Mouse (Mus musculus): ENCODE measurements around the gene Gm30083. TPM values are rescaled to one million over a fixed set of nuclear protein-coding genes. Genes with fewer than 3 reads are reported as not detected.

Gene Gm30083
- polyA plus RNA-seq, 1 experiment from 2014 or later = not detected

GRCm38 (mm10) chr14:33953761-33954160, 61.2 kb downstream of the Gm30083 start, which contains the start of gene Rbp3:
Gene Rbp3 (plus strand): TSS chr14:33954003.
- Histone ChIP-seq H3K9me3 (replicated peaks; ENCODE audit: low read length) (no peaks in the 10 kb centered on the region), H3K36me3 (ENCODE audit: insufficient read depth, low read length) (no peaks in the 10 kb centered on the region), H3K27ac (no peak within 1 kb of the TSS), H3K27me3 (ENCODE audit: insufficient read depth, low read length) (no peaks in the 10 kb centered on the region), H3K4me3 (replicated peaks; ENCODE audit: low read depth, low read length) (no peak within 1 kb of the TSS), H3K4me2 (ENCODE audit: low read length) (no peak within 1 kb of the TSS), H3K4me1 (replicated peaks; ENCODE audit: insufficient read depth, low read length) (no peaks in the 10 kb centered on the region), H3K9ac (ENCODE audit: low read depth, low read length) (no peak within 1 kb of the TSS)
- WGBS = 88% methylated on average over 5 of the region's 5 CpGs
- ATAC-seq (replicated peaks; ENCODE audit: low FRiP score, low read depth) = no peak
- no peak for TF ChIP-seq CTCF (IDR thresholded peaks at IDR 0.05; ENCODE audit: low read depth)
- DNase-seq (ENCODE audit: low spot score) = no peak

DNA sequence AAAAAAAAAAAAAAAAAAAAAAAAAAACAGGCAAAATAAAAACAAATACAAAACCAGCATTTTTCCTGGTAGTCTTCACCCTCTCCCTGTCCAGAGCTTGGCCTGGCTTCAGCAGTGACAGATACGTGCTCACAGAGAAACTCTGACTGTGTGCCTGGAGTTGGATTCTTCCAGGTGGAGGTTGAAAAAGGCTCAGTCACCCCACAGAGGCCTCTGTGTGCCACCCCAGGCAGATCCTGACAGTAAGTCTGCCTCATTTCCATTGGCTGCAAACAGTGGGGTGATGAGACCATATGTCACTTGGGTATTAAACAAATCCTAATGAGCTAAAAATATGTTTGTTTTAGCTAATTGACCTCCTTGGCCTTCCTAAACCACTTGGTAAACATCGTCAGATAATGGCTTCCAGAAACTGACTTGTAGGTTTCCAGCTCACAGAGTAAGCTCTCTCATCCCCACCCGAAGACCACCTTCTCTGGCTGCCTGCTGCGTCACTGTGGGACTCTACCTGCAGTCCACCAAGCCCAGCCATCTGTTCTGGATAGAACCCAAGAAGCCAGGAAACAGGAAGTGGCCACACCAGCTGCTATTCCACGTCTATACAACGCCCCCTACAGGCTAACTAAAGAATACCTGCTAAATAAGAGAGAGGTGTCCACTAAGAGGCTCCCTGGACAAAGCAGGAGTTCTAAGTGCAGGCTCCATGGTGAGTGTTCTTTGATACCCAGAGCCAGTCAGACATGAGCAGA, 62.6 kb downstream of the Gm30083 start:
- Histone ChIP-seq H3K9ac (ENCODE audit: low read depth, low read length) (no peak overlapping the region), H3K9me3 (replicated peaks; ENCODE audit: low read length) (no peaks in the 10 kb centered on the region), H3K36me3 (ENCODE audit: insufficient read depth, low read length) (no peaks in the 10 kb centered on the region), H3K27ac (no peak overlapping the region), H3K4me3 (replicated peaks; ENCODE audit: low read depth, low read length) (no peak overlapping the region), H3K4me2 (ENCODE audit: low read length) (no peak overlapping the region), H3K4me1 (replicated peaks; ENCODE audit: insufficient read depth, low read length) (no peaks in the 10 kb centered on the region), H3K27me3 (ENCODE audit: insufficient read depth, low read length) (no peaks in the 10 kb centered on the region)
- DNase-seq (ENCODE audit: low spot score) (no peak), ATAC-seq (replicated peaks; ENCODE audit: low FRiP score, low read depth) (no peak)
- peak; percentile 33; the same call in 1 of the 2 replicates for TF ChIP-seq CTCF (IDR thresholded peaks at IDR 0.05; ENCODE audit: low read depth)
- 58% methylated on average over 6 of the region's 6 CpGs for WGBS

DNA sequence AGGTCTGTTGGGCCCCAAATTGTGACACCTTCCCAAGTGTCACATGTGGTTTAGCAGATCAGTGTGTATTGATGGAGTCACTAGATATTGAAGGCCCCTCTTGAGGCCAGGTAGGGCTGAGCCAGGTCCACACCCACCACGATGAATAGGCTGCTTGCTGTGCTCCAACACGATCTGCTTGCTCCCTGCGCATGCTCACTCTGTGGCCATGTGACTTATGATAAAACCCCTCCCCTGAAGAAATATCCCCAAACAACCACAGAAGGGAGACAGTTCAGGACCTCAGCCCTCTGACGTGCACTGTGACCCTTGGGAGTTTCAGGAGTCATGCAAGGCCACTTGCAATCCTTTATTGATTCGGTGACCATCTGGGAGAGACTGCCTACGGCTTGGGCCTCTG, 68.9 kb downstream of the Gm30083 start:
- Histone ChIP-seq H3K27ac (no peak overlapping the region), H3K27me3 (ENCODE audit: insufficient read depth, low read length) (no peaks in the 10 kb centered on the region), H3K4me1 (replicated peaks; ENCODE audit: insufficient read depth, low read length) (no peaks in the 10 kb centered on the region), H3K4me3 (replicated peaks; ENCODE audit: low read depth, low read length) (no peak overlapping the region), H3K4me2 (ENCODE audit: low read length) (no peak overlapping the region), H3K36me3 (ENCODE audit: insufficient read depth, low read length) (no peaks in the 10 kb centered on the region), H3K9ac (ENCODE audit: low read depth, low read length) (no peak overlapping the region), H3K9me3 (replicated peaks; ENCODE audit: low read length) (no peaks in the 10 kb centered on the region)
- DNase-seq (ENCODE audit: low spot score) (no peak), ATAC-seq (replicated peaks; ENCODE audit: low FRiP score, low read depth) (no peak)
- WGBS = 82% methylated on average over 6 of the region's 6 CpGs
- TF ChIP-seq CTCF (IDR thresholded peaks at IDR 0.05; ENCODE audit: low read depth) = no peak

- no peaks in the 10 kb centered on the region for H3K9me3 ChIP-seq (replicated peaks; ENCODE audit: low read length)
- no peak for ATAC-seq (replicated peaks; ENCODE audit: low FRiP score, low read depth)
- H3K36me3 ChIP-seq (ENCODE audit: insufficient read depth, low read length) = no peaks in the 10 kb centered on the region
- H3K27me3 ChIP-seq (ENCODE audit: insufficient read depth, low read length) = no peaks in the 10 kb centered on the region
- H3K27ac ChIP-seq = no peak overlapping the region
- no peak for DNase-seq (ENCODE audit: low spot score)
- no peak overlapping the region for H3K4me3 ChIP-seq (replicated peaks; ENCODE audit: low read depth, low read length)
- no peak overlapping the region for H3K9ac ChIP-seq (ENCODE audit: low read depth, low read length)
- no peak overlapping the region for H3K4me2 ChIP-seq (ENCODE audit: low read length)
- TF ChIP-seq CTCF (IDR thresholded peaks at IDR 0.05; ENCODE audit: low read depth) = no peak
- H3K4me1 ChIP-seq (replicated peaks; ENCODE audit: insufficient read depth, low read length) = no peaks in the 10 kb centered on the region
- 70% methylated on average over 5 of the region's 5 CpGs for WGBS
These were observed 72.8 kb downstream of the Gm30083 start for GRCm38 (mm10) chr14:33942222-33942621.

DNA sequence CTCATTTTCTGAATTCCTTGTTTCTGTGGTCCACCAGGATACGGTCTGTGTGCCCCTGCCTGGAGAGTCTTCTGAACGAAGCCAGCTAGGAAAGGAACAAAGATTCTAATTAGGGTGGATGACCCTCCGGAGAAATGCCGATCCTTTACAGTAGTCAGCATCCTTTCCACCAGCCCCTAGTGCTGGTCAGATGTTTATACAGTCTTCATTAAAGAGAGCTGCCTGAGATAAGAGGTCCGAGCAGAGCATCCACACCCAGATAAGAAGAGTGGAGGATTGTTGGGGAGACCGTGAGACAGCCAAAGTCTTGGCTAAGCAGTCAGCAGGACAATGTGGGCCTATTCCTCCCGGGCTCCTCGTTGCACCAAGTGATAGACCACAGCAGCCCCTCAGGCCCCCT, 74.2 kb downstream of the Gm30083 start, which contains the start of gene Gdf2:
Gene Gdf2 (plus strand): TSS at position 301 of the 400 bp plus-strand sequence.
- no peak for ATAC-seq (replicated peaks; ENCODE audit: low FRiP score, low read depth)

GRCm38 (mm10) chr14:33939117-33939516, 75.9 kb downstream of the Gm30083 start:
- H3K4me2 ChIP-seq (ENCODE audit: low read length) = peak overlapping the region; percentile 37
- peak; percentile 90 for TF ChIP-seq CTCF (IDR thresholded peaks at IDR 0.05; ENCODE audit: low read depth)
- no peaks in the 10 kb centered on the region for H3K27me3 ChIP-seq (ENCODE audit: insufficient read depth, low read length)
- H3K4me1 ChIP-seq (replicated peaks; ENCODE audit: insufficient read depth, low read length) = no peaks in the 10 kb centered on the region
- WGBS = 31% methylated on average over 9 of the region's 9 CpGs
- ATAC-seq (replicated peaks; ENCODE audit: low FRiP score, low read depth) = 0 out of 2 replicates have a peak, but pooled peaks have one; percentile 46
- no peaks in the 10 kb centered on the region for H3K36me3 ChIP-seq (ENCODE audit: insufficient read depth, low read length)
- no peaks in the 10 kb centered on the region for H3K9me3 ChIP-seq (replicated peaks; ENCODE audit: low read length)
- DNase-seq (ENCODE audit: low spot score) = peak; percentile 80
- H3K27ac ChIP-seq = no peak overlapping the region
- H3K4me3 ChIP-seq (replicated peaks; ENCODE audit: low read depth, low read length) = no peak overlapping the region
- H3K9ac ChIP-seq (ENCODE audit: low read depth, low read length) = no peak overlapping the region

More for the DNA sequence above, 74.2 kb downstream of the Gm30083 start, which contains the start of gene Gdf2:
- no peak within 1 kb of the TSS for H3K27ac ChIP-seq
- DNase-seq (ENCODE audit: low spot score) = no peak
- no peaks in the 10 kb centered on the region for H3K36me3 ChIP-seq (ENCODE audit: insufficient read depth, low read length)
- TF ChIP-seq CTCF (IDR thresholded peaks at IDR 0.05; ENCODE audit: low read depth) = no peak
- no peak within 1 kb of the TSS for H3K9ac ChIP-seq (ENCODE audit: low read depth, low read length)
- no peaks in the 10 kb centered on the region for H3K4me1 ChIP-seq (replicated peaks; ENCODE audit: insufficient read depth, low read length)
- H3K4me3 ChIP-seq (replicated peaks; ENCODE audit: low read depth, low read length) = no peak within 1 kb of the TSS
- H3K4me2 ChIP-seq (ENCODE audit: low read length) = no peak within 1 kb of the TSS
- no peaks in the 10 kb centered on the region for H3K27me3 ChIP-seq (ENCODE audit: insufficient read depth, low read length)
- 80% methylated on average over 8 of the region's 8 CpGs for WGBS
- H3K9me3 ChIP-seq (replicated peaks; ENCODE audit: low read length) = no peaks in the 10 kb centered on the region

Other genes with a start within 250 kb of the Gm30083 start
- 2.6 and 3.1 TPM in 2 replicates for gene Gdf10, start 91.6 kb downstream of the Gm30083 start, polyA plus RNA-seq (2015; fragmentation: Nextera tagmentation; extraction: Ambion mirVana)
- not detected in 2 replicates for gene Gdf2, start 74.1 kb downstream of the Gm30083 start, polyA plus RNA-seq (2015; fragmentation: Nextera tagmentation; extraction: Ambion mirVana)
- gene Rbp3, start 61.2 kb downstream of the Gm30083 start, polyA plus RNA-seq (2015; fragmentation: Nextera tagmentation; extraction: Ambion mirVana) = not detected in 2 replicates
- not detected in 2 replicates for gene Zfp488, start 36.4 kb downstream of the Gm30083 start, polyA plus RNA-seq (2015; fragmentation: Nextera tagmentation; extraction: Ambion mirVana)
- gene Gm5460, start 1.6 kb upstream of the Gm30083 start, polyA plus RNA-seq (2015; fragmentation: Nextera tagmentation; extraction: Ambion mirVana) = not detected in 2 replicates
- not detected in 2 replicates for gene Antxrl, start 37.5 kb upstream of the Gm30083 start, polyA plus RNA-seq (2015; fragmentation: Nextera tagmentation; extraction: Ambion mirVana)
- 1.4 and 2.2 TPM in 2 replicates for gene Anxa8, start 70.8 kb upstream of the Gm30083 start, polyA plus RNA-seq (2015; fragmentation: Nextera tagmentation; extraction: Ambion mirVana)
- gene A630023A22Rik, start 87.6 kb upstream of the Gm30083 start, polyA plus RNA-seq (2015; fragmentation: Nextera tagmentation; extraction: Ambion mirVana) = not detected in 2 replicates
- 0.09 and 0.19 TPM in 2 replicates for gene Npy4r, start 137.3 kb upstream of the Gm30083 start, polyA plus RNA-seq (2015; fragmentation: Nextera tagmentation; extraction: Ambion mirVana)
- 0.62 and 0.79 TPM in 2 replicates for gene Gprin2, start 186.5 kb upstream of the Gm30083 start, polyA plus RNA-seq (2015; fragmentation: Nextera tagmentation; extraction: Ambion mirVana)
- gene Syt15, start 204.4 kb upstream of the Gm30083 start, polyA plus RNA-seq (2015; fragmentation: Nextera tagmentation; extraction: Ambion mirVana) = 0.76 and 0.80 TPM in 2 replicates

All from kidney, postnatal 0 days (tissue).